Mouse (Mus musculus): Measurements from ENCODE around the gene Lmntd2.

The Lmntd2 gene

DNA sequence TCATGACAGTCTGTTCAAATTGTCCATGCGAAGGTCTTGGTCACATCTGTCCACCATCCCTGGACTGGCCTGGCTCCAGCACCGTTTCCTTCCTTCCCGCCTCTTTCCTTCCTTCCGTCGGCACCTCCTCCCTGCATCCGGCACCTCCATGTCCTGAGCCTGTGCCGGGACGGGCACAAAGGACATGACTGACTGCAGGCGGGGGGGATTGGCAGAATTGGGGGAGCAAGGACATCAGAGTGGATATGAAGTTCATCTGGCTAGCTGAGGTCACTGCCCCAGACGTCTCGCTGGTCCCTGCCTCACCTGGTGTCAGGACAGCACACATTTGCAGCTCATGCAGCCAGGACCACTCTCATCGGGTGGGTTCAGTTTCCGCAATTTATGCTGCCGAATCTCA lies 22.8 kb downstream of the Lmntd2 start:
- DNase-seq (ENCODE audit: low spot score in 2 of 2) = peak in 1 of 2 experiments; percentile 20

GRCm38 (mm10) chr7:141190220-141190619 lies 23.7 kb downstream of the Lmntd2 start:
- DNase-seq (ENCODE audit: low spot score in 2 of 2) = no peak

DNA sequence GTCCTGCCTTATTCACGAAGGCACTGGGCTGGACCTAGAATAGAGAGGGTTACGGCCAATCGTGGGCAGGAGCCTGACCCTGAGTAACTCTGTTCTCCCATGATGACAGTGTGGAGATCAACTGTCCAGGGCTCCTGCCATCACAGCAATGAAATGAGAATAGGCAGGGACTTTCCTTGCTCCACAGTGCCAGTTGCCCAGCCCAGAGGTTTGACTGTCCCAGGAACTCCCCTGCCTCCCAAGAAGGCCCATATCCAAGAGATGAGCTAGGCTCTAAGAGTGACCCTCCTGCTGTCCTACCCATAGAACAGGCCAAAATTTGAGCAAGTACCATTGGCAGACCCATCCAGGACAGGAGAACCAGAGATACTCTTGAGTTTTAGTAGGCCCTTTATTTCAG lies 25.1 kb downstream of the Lmntd2 start:
- DNase-seq (ENCODE audit: low spot score in 2 of 2) = no peak

GRCm38 (mm10) chr7:141188194-141188593 lies 25.7 kb downstream of the Lmntd2 start:
- no peak for DNase-seq (ENCODE audit: low spot score in 2 of 2)

DNA sequence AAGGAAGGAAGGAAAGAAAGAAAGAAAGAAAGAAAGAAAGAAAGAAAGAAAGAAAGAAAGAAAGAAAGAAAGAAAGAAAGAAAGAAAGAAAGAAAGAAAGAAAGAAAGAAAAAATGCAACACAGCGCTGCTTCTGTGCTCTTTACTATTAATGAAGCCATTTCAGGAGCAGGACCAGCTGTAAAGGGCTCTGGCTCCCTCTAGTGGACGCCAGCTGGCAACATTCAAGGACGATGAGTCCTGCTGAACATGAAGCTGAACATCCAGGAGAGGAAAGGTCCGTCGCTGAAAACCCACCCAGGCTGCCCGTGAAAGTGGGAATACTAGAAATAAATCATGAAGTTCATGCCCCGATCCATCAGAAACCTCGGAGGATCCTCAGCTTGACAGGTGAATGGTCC lies 37.7 kb downstream of the Lmntd2 start:
- peak; percentile 79 to 92 for DNase-seq (ENCODE audit: low spot score in 2 of 2)

DNA sequence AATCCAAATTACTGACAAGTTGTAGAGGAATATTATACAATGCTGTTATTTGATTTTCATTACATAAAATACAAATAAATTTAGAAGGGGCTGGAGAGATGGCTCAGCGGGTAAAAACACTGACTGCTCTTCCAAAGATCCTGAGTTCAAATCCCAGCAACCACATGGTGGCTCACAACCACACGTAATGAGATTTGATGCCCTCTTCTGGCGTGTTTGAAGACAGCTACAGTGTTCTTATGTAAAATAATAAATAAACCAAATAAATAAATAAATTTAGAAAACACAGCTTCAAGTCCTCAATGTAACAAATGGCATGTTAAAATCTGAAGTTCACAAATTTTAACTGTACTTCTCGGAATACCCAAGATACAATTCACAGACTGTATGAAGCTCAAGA lies 38.8 kb downstream of the Lmntd2 start:
- DNase-seq (ENCODE audit: low spot score in 2 of 2) = no peak

GRCm38 (mm10) chr7:141173323-141173850 lies 40.5 kb downstream of the Lmntd2 start:
- no peak for DNase-seq (ENCODE audit: low spot score in 2 of 2)

- DNase-seq (ENCODE audit: low spot score in 2 of 2) = peak; percentile 85 to 92
Measured at GRCm38 (mm10) chr7:141172116-141173006, 41.5 kb downstream of the Lmntd2 start, which contains the start of gene Rnh1. Gene Rnh1, minus strand, starts transcription at chr7:141172857.

DNA sequence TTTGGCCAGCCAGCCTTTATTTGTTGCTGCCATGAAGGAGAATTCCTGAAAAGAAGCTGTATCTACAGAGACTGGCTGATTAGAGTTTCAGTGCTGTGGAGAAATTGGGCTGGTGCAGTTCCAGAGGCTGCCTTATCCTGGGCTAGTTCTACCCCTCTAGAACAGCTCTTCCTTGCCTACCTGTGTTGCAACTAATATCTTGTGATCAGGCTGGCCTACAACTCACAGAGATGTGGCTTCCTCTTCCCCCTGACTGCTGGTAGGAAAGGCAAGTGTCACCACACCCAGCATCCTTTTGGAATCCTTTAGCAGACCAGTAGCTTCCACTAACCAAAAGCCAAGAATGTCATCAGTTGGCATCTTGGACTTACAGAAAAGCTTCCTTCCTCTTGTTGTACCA lies 44.0 kb downstream of the Lmntd2 start:
- DNase-seq (ENCODE audit: low spot score in 2 of 2) = no peak

GRCm38 (mm10) chr7:141169300-141169699 lies 44.6 kb downstream of the Lmntd2 start:
- DNase-seq (ENCODE audit: low spot score in 2 of 2) = no peak

DNA sequence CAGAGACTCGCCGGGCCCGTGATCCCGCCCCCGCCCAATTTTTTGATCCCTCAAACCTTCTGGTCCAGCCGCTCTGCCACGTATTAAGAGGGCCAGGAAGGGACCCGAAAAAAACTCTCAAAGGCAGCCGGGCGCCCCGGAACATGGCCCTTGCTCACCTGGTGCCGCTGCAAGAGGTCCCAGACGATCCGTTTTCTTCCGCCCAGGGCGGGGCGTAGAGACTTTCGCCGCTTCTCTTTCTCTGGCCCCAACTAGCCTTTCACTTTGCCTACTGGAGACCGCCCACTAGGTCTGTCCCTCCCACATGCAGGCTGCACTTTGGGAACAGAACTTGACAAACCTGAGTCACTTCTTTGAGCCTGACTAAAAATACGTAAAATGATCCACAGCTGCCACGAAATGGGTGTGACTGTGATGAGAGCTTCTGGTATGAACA lies 45.3 kb downstream of the Lmntd2 start:
- DNase-seq (ENCODE audit: low spot score in 2 of 2) = peak; percentile 67 to 80

- peak in 1 of 2 experiments; percentile 62 for DNase-seq (ENCODE audit: low spot score in 2 of 2)
Measured at GRCm38 (mm10) chr7:141167901-141168517, 45.9 kb downstream of the Lmntd2 start.

DNA sequence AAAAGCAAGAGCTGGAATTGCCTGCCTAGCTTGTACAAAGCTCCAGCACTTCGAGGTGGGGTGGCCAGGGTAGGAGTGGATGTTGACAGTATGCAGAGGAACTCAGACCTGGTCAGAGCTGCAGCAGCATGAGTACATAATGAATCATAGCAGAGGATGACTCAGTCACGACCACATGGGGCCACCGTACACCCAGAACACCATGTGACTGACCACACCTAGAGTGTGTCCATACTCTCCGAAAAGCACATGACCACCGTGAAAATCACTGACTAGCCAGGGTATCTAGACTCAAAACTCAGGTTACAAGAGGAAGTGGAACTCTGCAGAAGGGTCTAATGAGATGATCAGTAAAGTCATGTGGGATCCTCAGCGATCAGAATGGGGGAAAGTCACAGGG lies 49.0 kb downstream of the Lmntd2 start:
- DNase-seq (ENCODE audit: low spot score in 2 of 2) = no peak

GRCm38 (mm10) chr7:141164397-141164796 lies 49.5 kb downstream of the Lmntd2 start:
- DNase-seq (ENCODE audit: low spot score in 2 of 2) = no peak
